Mouse (Mus musculus) heart, postnatal 0 days (tissue): ENCODE data around the gene Tbcel.

Experiments
- CTCF ChIP-seq: IDR thresholded peaks from 2 replicates; pipeline ENCODE4 v1.5.1; 2016; ENCODE audit warnings: antibody characterized with exemption, control low read depth, low read depth
- EP300 ChIP-seq: IDR thresholded peaks from 2 replicates; pipeline ENCODE4 v1.6.1; 2016; ENCODE audit warnings: antibody characterized with exemption, low read depth

DNA sequence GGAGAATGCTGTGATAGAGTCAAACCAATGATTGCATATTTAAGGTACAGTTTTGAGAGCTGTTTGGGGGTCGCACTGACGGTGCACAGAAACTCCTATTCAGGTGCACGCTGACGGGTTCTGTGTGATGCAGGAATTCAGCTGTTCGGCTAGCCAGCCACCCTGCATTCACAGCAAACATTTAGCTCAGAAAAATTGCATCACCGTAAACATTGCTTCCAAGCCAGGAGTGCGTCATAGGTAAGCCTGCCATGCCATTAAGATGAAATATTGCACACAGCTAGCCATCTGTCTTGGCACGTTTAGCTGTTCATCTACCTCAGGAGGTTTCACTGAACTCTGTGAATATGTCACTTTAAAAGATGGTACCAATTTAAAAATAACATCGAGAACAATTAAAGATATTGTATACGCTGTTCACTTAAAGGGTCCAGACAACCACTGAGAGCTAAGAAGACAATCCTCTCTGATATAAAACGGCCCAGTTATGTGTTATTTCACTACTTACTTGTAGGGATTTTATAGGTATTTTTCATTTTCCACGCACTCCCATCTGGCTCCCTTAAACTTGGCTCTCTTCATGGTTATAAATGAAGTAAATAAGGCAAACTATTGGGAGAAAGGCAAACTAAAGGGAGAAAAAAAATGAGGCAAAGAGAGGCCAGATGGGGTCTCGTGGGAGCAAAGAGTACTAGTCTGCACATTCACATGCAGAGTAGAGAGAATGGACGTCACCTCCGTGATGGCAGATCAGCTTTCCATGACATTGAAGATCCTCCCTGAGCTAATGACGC is 16.8 kb downstream of the Tbcel start:
- no peak for TF ChIP-seq CTCF
- no peak for TF ChIP-seq EP300
